Mouse (Mus musculus) lung, adult 2 months (tissue): ENCODE measurements around the gene Tut1. TPM values are rescaled to one million over a fixed set of nuclear protein-coding genes. Genes with fewer than 3 reads are reported as not detected.

Experiments
- DNase-seq: peaks from one replicate; pipeline ENCODE4 v3.0.0; 2022
- H3K4me1 ChIP-seq: fragments of 200-500 bp; 2 replicates; pipeline ENCODE4 v1.6.1; 2011; ENCODE audit warnings: low read length; ENCODE audit not compliant: control insufficient read depth, insufficient read depth
- H3K4me3 ChIP-seq: fragments of 200-500 bp; replicated peaks from 2 replicates; pipeline ENCODE3; 2011; ENCODE audit warnings: low read depth, mild to moderate bottlenecking, control low read depth, low read length; ENCODE audit errors: extremely low read depth
- CTCF ChIP-seq: fragments of 200-500 bp; IDR thresholded peaks from 2 replicates; pipeline ENCODE4 v1.5.1; 2011; ENCODE audit warnings: mild to moderate bottlenecking, low read length, control low read depth; ENCODE audit not compliant: insufficient read depth
- POLR2A ChIP-seq: fragments of 200-500 bp; IDR thresholded peaks from 2 replicates; pipeline ENCODE4 v1.6.1; 2011; ENCODE audit warnings: low read depth, mild to moderate bottlenecking, control low read depth, low read length, borderline replicate concordance; ENCODE audit errors: extremely low read depth
- WGBS: fragments of 180-500 bp; shearing (Covaris S2); methylation state at CpG from one replicate; pipeline ENCODE4 v1.1.7; 2018; 5-methylcytosine and 5-hydroxymethylcytosine counted together
- polyA plus RNA-seq: library from polyadenylated mRNA; depleted of rRNA; stranded (reverse); fragments of >200 nt; gene quantifications from 2 replicates; pipeline ENCODE4 v1.2.3, GENCODE M21; 2012; rRNA removed

The Tut1 gene
- 14.9 and 17.9 TPM in 2 replicates for polyA plus RNA-seq

DNA sequence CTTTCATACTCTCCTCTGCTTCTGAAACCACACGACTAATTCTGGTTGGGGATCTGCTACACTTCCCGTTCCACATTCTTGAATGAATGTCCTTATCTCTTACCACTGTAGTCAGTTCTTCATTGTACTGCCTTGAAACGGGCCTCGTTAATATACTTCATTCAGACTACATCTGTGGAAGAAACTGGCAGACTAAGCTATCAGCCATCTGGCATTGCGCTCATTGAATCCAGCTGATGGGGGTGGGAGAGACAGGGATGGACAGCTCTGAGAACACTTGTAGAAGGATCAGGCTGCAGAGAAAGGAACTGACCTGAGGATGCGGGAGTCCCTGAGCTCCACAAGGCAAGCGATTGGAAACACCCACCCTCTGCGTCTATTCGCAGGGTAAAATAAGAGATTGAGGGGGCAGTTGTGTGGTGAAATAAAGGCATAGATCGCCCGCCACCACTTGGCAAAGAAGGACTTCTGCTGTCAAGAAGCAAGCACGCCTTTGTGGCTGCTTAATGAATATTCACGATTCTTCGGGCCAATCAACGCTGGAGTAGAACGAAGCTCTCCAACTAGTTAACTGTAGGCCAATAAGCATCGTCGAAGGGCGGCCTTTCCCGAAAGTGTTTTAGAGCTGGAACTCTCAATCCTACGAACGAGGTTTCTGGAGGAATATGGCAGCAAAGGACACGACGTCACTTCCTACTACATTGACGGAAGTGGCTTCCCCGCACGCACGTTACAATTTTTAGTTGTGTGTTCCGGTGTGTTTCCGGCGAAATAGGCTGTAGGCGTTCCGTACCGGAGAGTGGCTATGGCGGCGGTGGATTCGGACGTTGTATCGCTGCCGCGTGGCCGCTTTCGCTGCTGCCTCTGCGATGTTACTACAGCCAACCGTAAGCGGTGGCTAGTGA is at the start of gene Tut1:
TSS of gene Tut1 (plus strand) at position 713 of the 905 bp plus-strand sequence.
- WGBS, result 2% methylated on average over 46 of the region's 46 CpGs
- TF ChIP-seq POLR2A (peak; percentile 70; the same call in 1 of the 2 replicates), CTCF (no peak)
- Histone ChIP-seq H3K4me3 (peak within 1 kb of the TSS; percentile 80), H3K4me1 (peaks cover 8% of the 10 kb centered on the region; the same call in 1 of the 2 replicates)
- DNase-seq, result peak; percentile 91

GRCm38 (mm10) chr19:8908531-8908930 is 45.1 kb upstream of the Tut1 start:
- WGBS, result 91% methylated on average over 6 of the region's 6 CpGs
- Histone ChIP-seq H3K4me3 (no peak overlapping the region), H3K4me1 (no peaks in the 10 kb centered on the region)
- no peak for DNase-seq
- TF ChIP-seq CTCF, result no peak
- TF ChIP-seq POLR2A, result no peak

DNA sequence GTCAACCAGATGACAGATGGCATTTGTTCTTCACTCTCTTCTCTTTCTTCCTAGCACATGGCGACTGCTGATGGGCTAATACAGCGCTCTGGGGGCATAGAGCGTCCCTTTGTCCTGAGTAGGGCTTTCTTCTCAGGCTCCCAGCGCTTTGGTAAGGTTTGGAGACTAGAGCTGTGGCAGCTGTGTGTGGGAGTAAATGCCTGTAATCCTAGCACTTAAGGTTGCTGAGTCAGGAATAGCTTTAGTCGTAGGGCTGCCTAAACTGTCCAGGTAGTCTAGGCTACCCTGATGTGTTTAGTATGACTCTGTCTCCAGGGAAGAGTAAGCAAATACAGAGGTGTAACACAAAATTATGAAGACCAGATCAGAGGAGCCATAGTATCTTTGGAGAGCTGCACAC is 41.8 kb upstream of the Tut1 start:
- 97% methylated on average over 5 of the region's 5 CpGs for WGBS
- H3K4me1 ChIP-seq, result no peaks in the 10 kb centered on the region
- TF ChIP-seq POLR2A, result no peak
- TF ChIP-seq CTCF, result no peak
- no peak overlapping the region for H3K4me3 ChIP-seq
- no peak for DNase-seq

DNA sequence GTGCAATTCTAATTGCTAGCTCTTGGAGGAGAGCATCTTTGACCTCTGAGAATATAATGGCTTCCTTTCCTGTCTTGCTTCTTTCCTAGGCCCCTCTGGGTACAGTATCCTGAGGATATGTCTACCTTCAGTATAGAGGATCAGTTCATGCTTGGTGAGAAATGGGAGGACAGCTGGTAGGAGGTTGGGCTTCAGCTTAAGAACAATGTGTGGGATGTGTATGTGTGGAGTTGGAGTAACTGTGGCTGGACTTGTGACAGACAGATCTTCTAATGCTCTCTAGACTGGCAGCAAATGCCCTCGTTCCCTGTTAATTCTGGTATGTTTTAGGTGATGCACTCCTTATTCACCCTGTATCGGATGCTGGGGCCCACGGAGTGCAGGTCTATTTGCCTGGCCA is 39.4 kb upstream of the Tut1 start:
- H3K4me1 ChIP-seq, result no peaks in the 10 kb centered on the region
- TF ChIP-seq CTCF, result no peak
- TF ChIP-seq POLR2A, result no peak
- no peak for DNase-seq
- H3K4me3 ChIP-seq, result no peak overlapping the region
- 96% methylated on average over 3 of the region's 3 CpGs for WGBS

GRCm38 (mm10) chr19:8919000-8919399 is 34.6 kb upstream of the Tut1 start:
- peaks cover 5% of the 10 kb centered on the region for H3K4me1 ChIP-seq
- DNase-seq, result no peak
- TF ChIP-seq POLR2A (no peak), CTCF (no peak)
- H3K4me3 ChIP-seq, result no peak overlapping the region
- WGBS, result 85% methylated on average over 3 of the region's 3 CpGs

GRCm38 (mm10) chr19:8919684-8920072 is 34.0 kb upstream of the Tut1 start:
- 68% methylated on average over 6 of the region's 6 CpGs for WGBS
- H3K4me3 ChIP-seq, result no peak overlapping the region

DNA sequence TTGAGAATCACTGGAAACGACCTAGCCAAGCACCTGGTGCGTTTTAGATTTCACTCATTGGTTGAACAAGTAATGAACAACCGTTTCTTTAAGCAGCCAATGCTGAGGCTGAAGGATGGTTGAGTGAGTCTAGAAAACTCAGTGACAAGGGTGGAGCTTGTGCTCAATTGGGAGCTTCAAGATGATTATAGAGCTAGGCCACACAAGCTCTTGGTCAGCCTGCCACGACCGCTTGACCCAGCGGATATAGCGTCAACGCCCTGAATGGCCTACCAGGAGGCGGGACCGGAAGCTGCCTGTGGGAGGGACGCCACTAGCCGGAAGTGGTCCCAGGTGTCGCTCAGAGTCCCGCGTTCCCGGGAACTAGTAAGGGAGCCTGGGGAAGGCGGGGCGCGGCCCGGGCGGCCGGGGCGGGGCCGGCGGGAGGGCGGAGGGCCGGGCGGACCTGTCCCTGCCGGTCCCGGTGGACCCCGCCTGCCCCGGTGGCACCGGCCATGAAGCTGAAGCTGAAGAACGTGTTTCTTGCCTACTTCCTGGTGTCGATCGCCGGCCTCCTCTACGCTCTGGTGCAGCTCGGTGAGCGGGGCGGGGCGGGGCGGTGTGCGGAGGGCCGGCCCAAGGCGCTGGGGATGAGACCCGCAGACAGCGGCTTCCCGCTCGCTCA is 33.4 kb upstream of the Tut1 start, which contains the start of gene B3gat3:
TSS of gene B3gat3 (plus strand) at position 302 of the 664 bp plus-strand sequence.
- H3K4me1 ChIP-seq, result peaks cover 5% of the 10 kb centered on the region
- peak; percentile 97 for DNase-seq
- 2% methylated on average over 50 of the region's 50 CpGs for WGBS
- peak within 1 kb of the TSS; percentile 79 for H3K4me3 ChIP-seq
- TF ChIP-seq CTCF (no peak), POLR2A (peak; percentile 96)

More at GRCm38 (mm10) chr19:8919684-8920072, 34.0 kb upstream of the Tut1 start:
- DNase-seq, result no peak
- peaks cover 5% of the 10 kb centered on the region for H3K4me1 ChIP-seq
- TF ChIP-seq CTCF (no peak), POLR2A (no peak)

- TF ChIP-seq CTCF (no peak), POLR2A (no peak)
- Histone ChIP-seq H3K4me1 (peaks cover 5% of the 10 kb centered on the region), H3K4me3 (peak overlapping the region; percentile 79)
- WGBS, result 2% methylated on average over 6 of the region's 6 CpGs
- no peak for DNase-seq
Measured at GRCm38 (mm10) chr19:8920836-8921291, 32.8 kb upstream of the Tut1 start.

DNA sequence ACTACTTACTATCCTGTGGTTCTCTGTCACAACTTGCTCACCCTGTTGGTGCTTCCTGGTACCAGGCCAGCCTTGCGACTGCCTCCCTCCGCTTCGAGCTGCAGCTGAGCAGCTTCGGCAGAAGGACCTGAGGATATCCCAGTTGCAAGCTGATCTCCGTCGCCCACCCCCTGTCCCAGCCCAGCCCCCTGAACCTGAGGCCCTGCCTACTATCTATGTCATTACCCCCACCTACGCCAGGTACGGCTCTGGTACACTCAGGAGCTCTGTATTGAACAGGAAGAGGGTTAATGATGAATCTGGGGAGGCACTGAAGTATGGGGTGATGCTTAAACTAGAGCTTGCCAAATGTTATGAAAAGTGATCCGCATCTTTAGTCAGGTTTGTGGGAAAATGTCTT is 31.9 kb upstream of the Tut1 start:
- TF ChIP-seq POLR2A, result no peak
- no peak for TF ChIP-seq CTCF
- H3K4me1 ChIP-seq, result peaks cover 5% of the 10 kb centered on the region
- H3K4me3 ChIP-seq, result no peak overlapping the region
- 70% methylated on average over 9 of the region's 9 CpGs for WGBS
- no peak for DNase-seq

- Histone ChIP-seq H3K4me1 (peaks cover 9% of the 10 kb centered on the region), H3K4me3 (no peak overlapping the region)
- TF ChIP-seq POLR2A (no peak), CTCF (no peak)
- no peak for DNase-seq
- 80% methylated on average over 2 of the region's 2 CpGs for whole genome bisulfite sequencing
Measured at GRCm38 (mm10) chr19:8926766-8927165, 26.9 kb upstream of the Tut1 start.
